Mouse (Mus musculus): ENCODE measurements around the gene Trpv5. TPM values are rescaled to one million over a fixed set of nuclear protein-coding genes. Genes with fewer than 3 reads are reported as not detected.

Trpv5 gene
- total and polyA plus RNA-seq, 3 experiments = 0.12 to 0.26 TPM; not detected in 1

GRCm38 (mm10) chr6:41607637-41608036 lies 72.9 kb downstream of the Trpv5 start:
- no peak overlapping the region for H3K27ac ChIP-seq (ENCODE audit: control insufficient read depth, low read depth, low read length)
- H3K4me1 ChIP-seq (ENCODE audit: control insufficient read depth in 1 of 2, insufficient read depth in 2 of 2, low read length in 2 of 2) = no peaks in the 10 kb centered on the region
- H3K9ac ChIP-seq (ENCODE audit: control insufficient read depth, low read depth, low read length, poor library complexity, severe bottlenecking) = no peak overlapping the region
- TF ChIP-seq GATA1 (IDR thresholded peaks at IDR 0.05; ENCODE audit: low read depth, low read length) (no peak), MAZ (IDR thresholded peaks at IDR 0.05; ENCODE audit: low read depth, low read length) (no peak), MAFK (IDR thresholded peaks at IDR 0.05; ENCODE audit: borderline replicate concordance, low read depth, low read length) (no peak), ZNF384 (IDR thresholded peaks at IDR 0.05; ENCODE audit: low read depth, low read length) (no peak), GABPA (IDR thresholded peaks at IDR 0.05; ENCODE audit: low read depth, low read length) (no peak), NRF1 (IDR thresholded peaks at IDR 0.05; ENCODE audit: insufficient read depth, low read depth, low read length, poor library complexity, severe bottlenecking) (no peak), JUND (IDR thresholded peaks at IDR 0.05; ENCODE audit: low read depth, low read length) (no peak)
- H3K4me3 ChIP-seq (ENCODE audit: control insufficient read depth in 1 of 2, insufficient read depth in 1 of 2, low read depth in 2 of 2, low read length in 2 of 2) = no peak overlapping the region
- H3K9me3 ChIP-seq (replicated peaks; ENCODE audit: insufficient read depth, low read length) = no peaks in the 10 kb centered on the region
- no peaks in the 10 kb centered on the region; the same call in 1 of the 2 replicates for H3K79me2 ChIP-seq (ENCODE audit: control insufficient read depth, insufficient read depth, low read length, poor library complexity)
- H3K27me3 ChIP-seq (ENCODE audit: control insufficient read depth in 1 of 2, insufficient read depth in 2 of 2, low read length in 2 of 2) = no peaks in the 10 kb centered on the region
- H3K36me3 ChIP-seq (ENCODE audit: control insufficient read depth in 1 of 2, insufficient read depth in 2 of 2, low read length in 2 of 2) = no peaks in the 10 kb centered on the region
- DNase-seq (ENCODE audit: low read depth, low spot score) = no peak

- Histone ChIP-seq H3K79me2 (ENCODE audit: control insufficient read depth, insufficient read depth, low read length, poor library complexity) (no peaks in the 10 kb centered on the region; the same call in 1 of the 2 replicates), H3K27ac (ENCODE audit: control insufficient read depth, low read depth, low read length) (no peak overlapping the region), H3K9ac (ENCODE audit: control insufficient read depth, low read depth, low read length, poor library complexity, severe bottlenecking) (no peak overlapping the region), H3K36me3 (ENCODE audit: control insufficient read depth in 1 of 2, insufficient read depth in 2 of 2, low read length in 2 of 2) (no peaks in the 10 kb centered on the region), H3K4me1 (ENCODE audit: control insufficient read depth in 1 of 2, insufficient read depth in 2 of 2, low read length in 2 of 2) (no peaks in the 10 kb centered on the region), H3K9me3 (replicated peaks; ENCODE audit: insufficient read depth, low read length) (no peaks in the 10 kb centered on the region), H3K27me3 (ENCODE audit: control insufficient read depth in 1 of 2, insufficient read depth in 2 of 2, low read length in 2 of 2) (no peaks in the 10 kb centered on the region; a peak in 1 of 4 replicates), H3K4me3 (ENCODE audit: control insufficient read depth in 1 of 2, insufficient read depth in 1 of 2, low read depth in 2 of 2, low read length in 2 of 2) (no peak overlapping the region)
- TF ChIP-seq MYB (IDR thresholded peaks at IDR 0.05; ENCODE audit: low read depth, low read length) (no peak), ZNF384 (IDR thresholded peaks at IDR 0.05; ENCODE audit: low read depth, low read length) (no peak)
- DNase-seq (ENCODE audit: low read depth, low spot score) = no peak
These were observed 74.4 kb downstream of the Trpv5 start for GRCm38 (mm10) chr6:41606214-41606613.

DNA sequence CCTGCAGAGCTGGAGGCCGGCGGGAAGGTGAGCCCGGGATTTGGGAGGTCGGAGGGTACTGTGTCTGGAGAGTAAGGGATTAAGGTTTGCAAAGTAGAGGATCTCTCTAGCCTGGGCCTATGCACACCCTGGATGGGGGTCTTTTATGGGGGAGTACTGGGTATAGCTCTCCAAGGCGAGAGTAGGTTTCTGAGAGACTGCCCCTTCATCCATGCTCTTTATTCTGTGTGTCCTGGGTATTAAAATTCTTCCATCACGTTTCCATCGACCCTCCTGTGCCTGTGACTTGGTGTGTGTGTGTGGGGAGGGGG lies 74.8 kb downstream of the Trpv5 start:
- H3K4me1 ChIP-seq (ENCODE audit: control insufficient read depth in 1 of 2, insufficient read depth in 2 of 2, low read length in 2 of 2) = no peaks in the 10 kb centered on the region

More for the DNA sequence above, 74.8 kb downstream of the Trpv5 start:
- Histone ChIP-seq H3K9me3 (replicated peaks; ENCODE audit: insufficient read depth, low read length) (no peaks in the 10 kb centered on the region), H3K27me3 (ENCODE audit: control insufficient read depth in 1 of 2, insufficient read depth in 2 of 2, low read length in 2 of 2) (peaks cover 0 to under 1% of the 10 kb centered on the region in 2 experiments; a peak in 2 of 4 replicates), H3K27ac (ENCODE audit: control insufficient read depth, low read depth, low read length) (no peak overlapping the region), H3K9ac (ENCODE audit: control insufficient read depth, low read depth, low read length, poor library complexity, severe bottlenecking) (peak overlapping the region; percentile 71), H3K79me2 (ENCODE audit: control insufficient read depth, insufficient read depth, low read length, poor library complexity) (no peaks in the 10 kb centered on the region; the same call in 1 of the 2 replicates), H3K4me3 (ENCODE audit: control insufficient read depth in 1 of 2, insufficient read depth in 1 of 2, low read depth in 2 of 2, low read length in 2 of 2) (peak overlapping the region; percentile 82 to 83), H3K36me3 (ENCODE audit: control insufficient read depth in 1 of 2, insufficient read depth in 2 of 2, low read length in 2 of 2) (no peaks in the 10 kb centered on the region)
- no peak for TF ChIP-seq MAZ (IDR thresholded peaks at IDR 0.05; ENCODE audit: low read depth, low read length)
- TF ChIP-seq GABPA (IDR thresholded peaks at IDR 0.05; ENCODE audit: low read depth, low read length) = no peak
- no peak for TF ChIP-seq NELFE (IDR thresholded peaks at IDR 0.05; ENCODE audit: low read depth, low read length)
- no peak for TF ChIP-seq POLR2AphosphoS2 (IDR thresholded peaks at IDR 0.05; ENCODE audit: low read length)
- TF ChIP-seq RAD21 (IDR thresholded peaks at IDR 0.05; ENCODE audit: low read depth, low read length) = no peak
- no peak for DNase-seq (ENCODE audit: low read depth, low spot score)
